Mouse (Mus musculus) forebrain, postnatal 0 days (tissue): ENCODE results near the gene Tmem184a. TPM values are rescaled to one million over a fixed set of nuclear protein-coding genes. Genes with fewer than 3 reads are reported as not detected.

ENCODE experiments used
- ATAC-seq: fragments of 200-750 bp; cut with Nextera tagmentation; 2 replicates; pipeline ENCODE4 v1.8.0; 2017; ENCODE audit warnings: mild to moderate bottlenecking, moderate library complexity
- DNase-seq: peaks from one replicate; pipeline ENCODE4 v3.0.0-alpha.2; 2015
- H3K27ac ChIP-seq: fragments of 300-500 bp; sonication (generic); 2 replicates; pipeline ENCODE4 v1.5.1; 2014; ENCODE audit warnings: low read depth, mild to moderate bottlenecking, antibody characterized with exemption, low read length, moderate library complexity, mixed read lengths
- H3K27me3 ChIP-seq: fragments of 300-500 bp; sonication (generic); 2 replicates; pipeline ENCODE4 v1.6.1; 2014; ENCODE audit warnings: mild to moderate bottlenecking, low read length, mixed read lengths; ENCODE audit not compliant: insufficient read depth
- H3K36me3 ChIP-seq: fragments of 300-500 bp; sonication (generic); 2 replicates; pipeline ENCODE4 v1.6.1; 2014; ENCODE audit warnings: mild to moderate bottlenecking, moderate library complexity; ENCODE audit not compliant: insufficient read depth
- H3K4me1 ChIP-seq: fragments of 300-500 bp; sonication (generic); 2 replicates; pipeline ENCODE4 v1.6.1; 2014; ENCODE audit warnings: antibody characterized with exemption; ENCODE audit not compliant: insufficient read depth
- H3K4me2 ChIP-seq: fragments of 300-500 bp; sonication (generic); 2 replicates; pipeline ENCODE4 v1.6.1; 2014; ENCODE audit warnings: low read depth, mild to moderate bottlenecking, moderate library complexity
- H3K4me3 ChIP-seq: fragments of 300-500 bp; sonication (generic); 2 replicates; pipeline ENCODE4 v1.5.1; 2014; ENCODE audit warnings: low read depth, low read length, mixed read lengths
- H3K9ac ChIP-seq: fragments of 300-500 bp; sonication (generic); 2 replicates; pipeline ENCODE4 v1.6.1; 2014; ENCODE audit warnings: mild to moderate bottlenecking
- H3K9me3 ChIP-seq: fragments of 300-500 bp; sonication (generic); 2 replicates; pipeline ENCODE4 v1.6.1; 2016; ENCODE audit warnings: low read length
- CTCF ChIP-seq: sonication (generic); IDR thresholded peaks from 2 replicates; pipeline ENCODE4 v1.5.1; 2016; ENCODE audit warnings: antibody characterized with exemption, control low read depth, low read depth
- WGBS: fragments of 180-500 bp; shearing (Covaris S2); extraction: QIAGEN DNeasy Blood & Tissue Kit; methylation state at CpG from one replicate; pipeline ENCODE4 v1.1.7; 2014; 5-methylcytosine and 5-hydroxymethylcytosine counted together
- polyA plus RNA-seq: library from polyadenylated mRNA; unstranded; fragments of >200 nt; fragmentation: Nextera tagmentation; extraction: Ambion mirVana; gene quantifications from 2 replicates; pipeline ENCODE4 v1.2.1, GENCODE M21; 2015
- total RNA-seq: library from RNA; depleted of rRNA; stranded (reverse); fragments of >200 nt; gene quantifications from 2 replicates; pipeline ENCODE4 v1.2.3, GENCODE M21; 2014

The Tmem184a gene
- total and polyA plus RNA-seq, 2 experiments from 2014 or later, result 0.10 to 0.12 TPM

- no peak overlapping the region for H3K4me2 ChIP-seq
- H3K36me3 ChIP-seq, result peaks cover 19% of the 10 kb centered on the region
- H3K27me3 ChIP-seq, result no peaks in the 10 kb centered on the region
- no peaks in the 10 kb centered on the region for H3K4me1 ChIP-seq
- H3K4me3 ChIP-seq, result no peak overlapping the region
- no peak overlapping the region for H3K9ac ChIP-seq
- 81% methylated on average over 5 of the region's 5 CpGs for WGBS
- ATAC-seq, result no peak
- H3K9me3 ChIP-seq, result no peaks in the 10 kb centered on the region
- no peak overlapping the region for H3K27ac ChIP-seq
- no peak for TF ChIP-seq CTCF
- no peak for DNase-seq
Measured at GRCm38 (mm10) chr5:139776966-139777365, 42.8 kb downstream of the Tmem184a start.

DNA sequence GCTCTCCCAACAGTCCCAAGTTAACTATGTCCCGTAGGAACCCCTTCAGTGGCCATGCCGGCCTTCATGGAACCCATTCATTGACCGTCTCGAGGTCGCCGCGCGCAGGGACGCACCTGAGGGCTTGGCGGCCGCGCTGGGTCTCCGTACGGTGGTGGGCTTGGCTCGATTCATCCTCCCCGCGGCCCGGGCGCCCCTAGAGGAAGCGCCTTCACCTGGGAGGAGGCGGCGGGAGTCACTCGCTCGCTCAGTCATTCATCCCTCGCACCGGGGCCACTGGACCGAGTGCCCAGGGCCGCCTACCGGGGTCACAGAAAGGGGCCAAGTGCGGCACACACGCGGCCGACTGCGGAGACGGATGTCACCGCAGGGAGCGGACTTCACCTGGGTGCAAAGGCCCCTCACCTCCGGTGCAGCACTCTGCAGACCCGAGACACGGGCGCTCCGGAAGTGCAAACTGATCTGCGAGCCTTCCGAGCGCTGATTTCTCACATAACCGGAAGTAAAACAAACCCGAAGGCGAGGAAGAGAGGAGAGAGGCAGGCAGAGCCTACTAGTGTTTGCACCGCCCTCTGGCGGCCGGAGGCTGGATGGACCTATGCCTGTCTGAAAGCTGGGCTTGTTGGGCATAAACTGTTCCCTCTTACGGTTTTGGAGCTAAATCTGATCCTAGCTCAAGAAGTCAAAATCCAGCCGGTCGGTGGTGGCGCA, 44.3 kb downstream of the Tmem184a start, which contains the start of gene Ints1:
Ints1 (minus strand) TSS at position 459 of the 711 bp plus-strand sequence.
- H3K27ac ChIP-seq, result peak within 1 kb of the TSS; percentile 45
- peaks cover 35% of the 10 kb centered on the region for H3K36me3 ChIP-seq

GRCm38 (mm10) chr5:139768216-139768615, 51.5 kb downstream of the Tmem184a start:
- H3K27me3 ChIP-seq, result no peaks in the 10 kb centered on the region
- DNase-seq (no peak), ATAC-seq (no peak)
- no peak overlapping the region for H3K4me3 ChIP-seq
- no peaks in the 10 kb centered on the region for H3K9me3 ChIP-seq
- no peak overlapping the region for H3K9ac ChIP-seq
- over 99% methylated on average over 8 of the region's 8 CpGs for WGBS
- peaks cover 96% of the 10 kb centered on the region for H3K36me3 ChIP-seq
- H3K4me1 ChIP-seq, result no peaks in the 10 kb centered on the region
- H3K4me2 ChIP-seq, result no peak overlapping the region
- no peak overlapping the region for H3K27ac ChIP-seq
- no peak for TF ChIP-seq CTCF

More for the DNA sequence above, 44.3 kb downstream of the Tmem184a start, which contains the start of gene Ints1:
- peak within 1 kb of the TSS; percentile 87 for H3K9ac ChIP-seq
- no peaks in the 10 kb centered on the region for H3K9me3 ChIP-seq
- peak within 1 kb of the TSS; percentile 90 for H3K4me2 ChIP-seq
- 1% methylated on average over 55 of the region's 55 CpGs for WGBS
- H3K4me3 ChIP-seq, result peak within 1 kb of the TSS; percentile 93
- no peaks in the 10 kb centered on the region for H3K27me3 ChIP-seq
- TF ChIP-seq CTCF, result peak; percentile 98
- peak; percentile 99 for ATAC-seq
- peak; percentile 96 for DNase-seq
- H3K4me1 ChIP-seq, result no peaks in the 10 kb centered on the region

- peak; percentile 63 for TF ChIP-seq CTCF
- no peak overlapping the region for H3K4me3 ChIP-seq
- H3K27ac ChIP-seq, result no peak overlapping the region
- H3K4me2 ChIP-seq, result no peak overlapping the region
- H3K9me3 ChIP-seq, result no peaks in the 10 kb centered on the region
- no peak for ATAC-seq
- no peak for DNase-seq
- H3K4me1 ChIP-seq, result no peaks in the 10 kb centered on the region
- H3K9ac ChIP-seq, result no peak overlapping the region
- H3K27me3 ChIP-seq, result no peaks in the 10 kb centered on the region
- peaks cover 98% of the 10 kb centered on the region for H3K36me3 ChIP-seq
- 73% methylated on average over 11 of the region's 11 CpGs for WGBS
Measured at GRCm38 (mm10) chr5:139764296-139764695, 55.4 kb downstream of the Tmem184a start.

DNA sequence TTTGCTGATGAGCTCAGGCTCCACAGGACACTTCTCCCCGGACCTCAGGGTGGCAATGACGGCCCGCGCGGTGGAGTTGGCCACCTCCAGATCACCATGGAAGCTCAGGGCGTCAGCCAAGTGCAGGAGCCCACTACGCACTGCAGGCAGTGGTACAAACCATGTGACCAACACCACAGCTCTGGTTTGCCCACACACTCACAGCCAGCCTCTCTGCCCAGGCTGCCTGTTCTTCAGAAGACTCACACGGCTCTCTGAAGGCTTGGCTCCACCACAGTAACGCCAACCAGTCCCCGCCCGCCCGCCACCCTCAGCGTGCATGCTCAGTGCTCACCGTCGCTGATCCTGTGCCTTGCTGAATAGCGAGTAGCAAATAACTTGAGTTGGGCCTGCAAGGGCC, 61.6 kb downstream of the Tmem184a start:
- no peak overlapping the region for H3K9ac ChIP-seq

GRCm38 (mm10) chr5:139756586-139756985, 63.1 kb downstream of the Tmem184a start:
- DNase-seq, result no peak

More for the DNA sequence above, 61.6 kb downstream of the Tmem184a start:
- no peak overlapping the region for H3K4me3 ChIP-seq
- no peak overlapping the region for H3K27ac ChIP-seq
- no peak for TF ChIP-seq CTCF
- H3K9me3 ChIP-seq, result no peaks in the 10 kb centered on the region
- no peaks in the 10 kb centered on the region for H3K27me3 ChIP-seq
- no peak for ATAC-seq
- no peak overlapping the region for H3K4me2 ChIP-seq
- DNase-seq, result no peak
- no peaks in the 10 kb centered on the region for H3K4me1 ChIP-seq
- WGBS, result 82% methylated on average over 16 of the region's 16 CpGs
- peaks cover 96% of the 10 kb centered on the region for H3K36me3 ChIP-seq

DNA sequence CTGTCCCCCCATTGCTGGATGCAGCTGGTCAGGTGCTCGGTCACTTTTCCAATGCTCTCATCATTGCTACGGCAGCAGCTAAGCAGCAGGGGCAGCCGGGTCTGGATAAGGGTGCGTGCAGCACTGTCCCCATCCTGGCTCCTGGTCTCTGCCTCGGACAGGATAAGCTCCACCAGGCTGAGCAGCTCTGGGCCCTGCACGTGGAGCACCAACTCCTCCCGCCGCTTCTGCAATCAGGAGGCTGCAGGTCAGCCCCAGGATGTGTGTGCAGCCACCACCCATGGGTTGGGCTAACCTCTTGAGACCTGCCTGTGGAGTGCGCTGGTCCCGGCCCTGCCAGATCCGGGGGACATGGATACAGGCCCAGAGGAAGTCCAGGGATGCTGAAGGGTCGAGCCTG, 63.6 kb downstream of the Tmem184a start:
- no peak for TF ChIP-seq CTCF
- no peak for DNase-seq
- Histone ChIP-seq H3K36me3 (peaks cover 95% of the 10 kb centered on the region), H3K4me3 (no peak overlapping the region), H3K27me3 (no peaks in the 10 kb centered on the region), H3K9ac (no peak overlapping the region), H3K9me3 (no peaks in the 10 kb centered on the region), H3K4me2 (no peak overlapping the region), H3K27ac (no peak overlapping the region), H3K4me1 (no peaks in the 10 kb centered on the region)
- 92% methylated on average over 12 of the region's 12 CpGs for WGBS
- no peak for ATAC-seq

More at GRCm38 (mm10) chr5:139756586-139756985, 63.1 kb downstream of the Tmem184a start:
- 67% methylated on average over 2 of the region's 2 CpGs for WGBS
- peaks cover 95% of the 10 kb centered on the region for H3K36me3 ChIP-seq
- H3K9me3 ChIP-seq, result no peaks in the 10 kb centered on the region
- H3K4me3 ChIP-seq, result no peak overlapping the region
- H3K4me1 ChIP-seq, result no peaks in the 10 kb centered on the region
- H3K9ac ChIP-seq, result no peak overlapping the region
- no peaks in the 10 kb centered on the region for H3K27me3 ChIP-seq
- no peak overlapping the region for H3K4me2 ChIP-seq
- no peak for ATAC-seq
- no peak for TF ChIP-seq CTCF
- no peak overlapping the region for H3K27ac ChIP-seq
